Mouse (Mus musculus) liver, embryonic 15.5 days (tissue): ENCODE measurements around the gene Zdbf2. TPM values are rescaled to one million over a fixed set of nuclear protein-coding genes. Genes with fewer than 3 reads are reported as not detected.

Experiments
- microRNA-seq: library from miRNA; unstranded; fragments of <30 nt; microRNA quantifications from one replicate; pipeline ENCODE4, GENCODE M21; 2016
- polyA plus RNA-seq: library from polyadenylated mRNA; unstranded; fragments of >200 nt; fragmentation: Nextera tagmentation; extraction: Ambion mirVana; gene quantifications from 2 replicates; pipeline ENCODE4 v1.2.1, GENCODE M21; 2015

The Zdbf2 gene
- polyA plus RNA-seq, 1 experiment from 2014 or later = 1.0 TPM

Small RNA genes lying within 50 kb of the gene (microRNA-seq; reads per million reads assigned to microRNA genes)
- not detected for gene Gm24513

Other genes starting within 250 kb of the Zdbf2 start
- 4.6 and 5.0 TPM in 2 replicates for gene Ino80d, start 158.6 kb upstream of the Zdbf2 start, polyA plus RNA-seq
- 246 and 251 TPM in 2 replicates for gene Eef1b2, start 96.4 kb upstream of the Zdbf2 start, polyA plus RNA-seq
- 94.0 and 100 TPM in 2 replicates for gene Ndufs1, start 96.4 kb upstream of the Zdbf2 start, polyA plus RNA-seq
- 0.08 and 0.12 TPM in 2 replicates for gene Gpr1, start 58.7 kb upstream of the Zdbf2 start, polyA plus RNA-seq
- gene Adam23, start 172.6 kb downstream of the Zdbf2 start, polyA plus RNA-seq = 0.33 and 0.90 TPM in 2 replicates